Mouse (Mus musculus) embryonic facial prominence, embryonic 12.5 days (tissue): Measurements from ENCODE around the gene Vipr2. TPM values are rescaled to one million over a fixed set of nuclear protein-coding genes. Genes with fewer than 3 reads are reported as not detected.

Experiments
- ATAC-seq: fragments of 200-750 bp; cut with Nextera tagmentation; 2 replicates; pipeline ENCODE4 v1.8.0; 2017; ENCODE audit not compliant: insufficient number of reproducible peaks, insufficient read depth, low FRiP score, low TSS enrichment
- H3K27ac ChIP-seq: fragments of 300-500 bp; sonication (generic); 2 replicates; pipeline ENCODE4 v1.5.1; 2016; ENCODE audit warnings: mild to moderate bottlenecking
- H3K27me3 ChIP-seq: fragments of 300-500 bp; sonication (generic); 2 replicates; pipeline ENCODE4 v1.6.1; 2016; ENCODE audit warnings: mild to moderate bottlenecking, moderate library complexity
- H3K36me3 ChIP-seq: fragments of 300-500 bp; sonication (generic); 2 replicates; pipeline ENCODE4 v1.6.1; 2016; ENCODE audit warnings: mild to moderate bottlenecking
- H3K4me1 ChIP-seq: fragments of 300-500 bp; sonication (generic); 2 replicates; pipeline ENCODE4 v1.6.1; 2016
- H3K4me2 ChIP-seq: fragments of 300-500 bp; sonication (generic); replicated peaks from 2 replicates; pipeline ENCODE4 v1.6.1; 2016; ENCODE audit warnings: mild to moderate bottlenecking, moderate library complexity
- H3K4me3 ChIP-seq: fragments of 300-500 bp; sonication (generic); 2 replicates; pipeline ENCODE4 v1.5.1; 2016; ENCODE audit warnings: mild to moderate bottlenecking
- H3K9ac ChIP-seq: fragments of 300-500 bp; sonication (generic); 2 replicates; pipeline ENCODE4 v1.6.1; 2016; ENCODE audit warnings: mild to moderate bottlenecking, moderate library complexity
- H3K9me3 ChIP-seq: fragments of 300-500 bp; sonication (generic); 2 replicates; pipeline ENCODE4 v1.6.1; 2016; ENCODE audit warnings: mild to moderate bottlenecking, moderate library complexity
- WGBS: fragments of 180-500 bp; shearing (Covaris S2); methylation state at CpG from one replicate; pipeline ENCODE4 v1.1.7; 2016; 5-methylcytosine and 5-hydroxymethylcytosine counted together
- polyA plus RNA-seq: library from polyadenylated mRNA; unstranded; fragments of >200 nt; fragmentation: Nextera tagmentation; extraction: Ambion mirVana; gene quantifications from 2 replicates; pipeline ENCODE4 v1.2.1, GENCODE M21; 2016

The Vipr2 gene
- polyA plus RNA-seq, 1 experiment from 2014 or later = 2.1 TPM

GRCm38 (mm10) chr12:116101945-116102344 is 24.4 kb downstream of the Vipr2 start:
- Histone ChIP-seq H3K27me3 (no peaks in the 10 kb centered on the region), H3K36me3 (no peaks in the 10 kb centered on the region), H3K9me3 (no peaks in the 10 kb centered on the region), H3K27ac (no peak overlapping the region), H3K4me3 (no peak overlapping the region), H3K9ac (no peak overlapping the region), H3K4me2 (no peak overlapping the region), H3K4me1 (no peaks in the 10 kb centered on the region)
- WGBS = 90% methylated on average over 2 of the region's 2 CpGs
- no peak for ATAC-seq

- 69% methylated on average over 9 of the region's 9 CpGs for WGBS
These were observed 32.2 kb downstream of the Vipr2 start for GRCm38 (mm10) chr12:116109451-116110353.

GRCm38 (mm10) chr12:116111007-116111694 is 33.6 kb downstream of the Vipr2 start:
- H3K4me2 ChIP-seq = no peak overlapping the region
- no peaks in the 10 kb centered on the region for H3K27me3 ChIP-seq
- H3K9ac ChIP-seq = no peak overlapping the region
- H3K27ac ChIP-seq = no peak overlapping the region
- H3K36me3 ChIP-seq = no peaks in the 10 kb centered on the region
- H3K4me1 ChIP-seq = no peaks in the 10 kb centered on the region
- 80% methylated on average over 7 of the region's 7 CpGs for WGBS
- H3K9me3 ChIP-seq = no peaks in the 10 kb centered on the region
- H3K4me3 ChIP-seq = no peak overlapping the region
- no peak for ATAC-seq

More at GRCm38 (mm10) chr12:116109451-116110353, 32.2 kb downstream of the Vipr2 start:
- H3K9ac ChIP-seq = no peak overlapping the region
- ATAC-seq = no peak
- no peak overlapping the region for H3K4me2 ChIP-seq
- no peaks in the 10 kb centered on the region for H3K36me3 ChIP-seq
- no peaks in the 10 kb centered on the region for H3K27me3 ChIP-seq
- no peak overlapping the region for H3K4me3 ChIP-seq
- no peaks in the 10 kb centered on the region for H3K4me1 ChIP-seq
- no peak overlapping the region for H3K27ac ChIP-seq
- no peaks in the 10 kb centered on the region for H3K9me3 ChIP-seq

GRCm38 (mm10) chr12:116115781-116116180 is 38.3 kb downstream of the Vipr2 start:
- Histone ChIP-seq H3K4me3 (no peak overlapping the region), H3K27ac (no peak overlapping the region), H3K9me3 (no peaks in the 10 kb centered on the region), H3K4me2 (no peak overlapping the region), H3K27me3 (no peaks in the 10 kb centered on the region), H3K4me1 (no peaks in the 10 kb centered on the region), H3K36me3 (no peaks in the 10 kb centered on the region), H3K9ac (no peak overlapping the region)
- no peak for ATAC-seq
- 86% methylated on average over 2 of the region's 2 CpGs for WGBS

GRCm38 (mm10) chr12:116116455-116116854 is 38.9 kb downstream of the Vipr2 start:
- no peaks in the 10 kb centered on the region for H3K27me3 ChIP-seq
- no peak for ATAC-seq

GRCm38 (mm10) chr12:116117352-116117929 is 39.9 kb downstream of the Vipr2 start:
- H3K27me3 ChIP-seq = no peaks in the 10 kb centered on the region
- no peaks in the 10 kb centered on the region for H3K9me3 ChIP-seq
- no peak overlapping the region for H3K4me2 ChIP-seq
- H3K4me3 ChIP-seq = no peak overlapping the region
- no peak overlapping the region for H3K27ac ChIP-seq
- H3K4me1 ChIP-seq = no peaks in the 10 kb centered on the region
- no peak overlapping the region for H3K9ac ChIP-seq
- 80% methylated on average over 5 of the region's 5 CpGs for WGBS
- ATAC-seq = no peak
- H3K36me3 ChIP-seq = no peaks in the 10 kb centered on the region

More at GRCm38 (mm10) chr12:116116455-116116854, 38.9 kb downstream of the Vipr2 start:
- WGBS = 89% methylated on average over 5 of the region's 5 CpGs
- H3K4me3 ChIP-seq = no peak overlapping the region
- H3K4me1 ChIP-seq = no peaks in the 10 kb centered on the region
- no peaks in the 10 kb centered on the region for H3K36me3 ChIP-seq
- H3K9me3 ChIP-seq = no peaks in the 10 kb centered on the region
- no peak overlapping the region for H3K27ac ChIP-seq
- no peak overlapping the region for H3K9ac ChIP-seq
- no peak overlapping the region for H3K4me2 ChIP-seq

- Histone ChIP-seq H3K9me3 (no peaks in the 10 kb centered on the region), H3K9ac (no peak overlapping the region), H3K4me3 (no peak overlapping the region), H3K4me1 (no peaks in the 10 kb centered on the region), H3K4me2 (no peak overlapping the region), H3K36me3 (no peaks in the 10 kb centered on the region), H3K27ac (no peak overlapping the region), H3K27me3 (no peaks in the 10 kb centered on the region)
- WGBS = 86% methylated on average over 3 of the region's 3 CpGs
- no peak for ATAC-seq
These were observed 41.5 kb downstream of the Vipr2 start for GRCm38 (mm10) chr12:116119001-116119400.

- WGBS = 79% methylated on average over 3 of the region's 3 CpGs
- H3K4me1 ChIP-seq = no peaks in the 10 kb centered on the region
These were observed 46.3 kb downstream of the Vipr2 start for GRCm38 (mm10) chr12:116123786-116124185.

GRCm38 (mm10) chr12:116130936-116131335 is 53.4 kb downstream of the Vipr2 start:
- no peaks in the 10 kb centered on the region for H3K4me1 ChIP-seq

More at GRCm38 (mm10) chr12:116123786-116124185, 46.3 kb downstream of the Vipr2 start:
- no peak overlapping the region for H3K27ac ChIP-seq
- no peaks in the 10 kb centered on the region for H3K9me3 ChIP-seq
- ATAC-seq = no peak
- H3K36me3 ChIP-seq = no peaks in the 10 kb centered on the region
- H3K27me3 ChIP-seq = no peaks in the 10 kb centered on the region
- H3K9ac ChIP-seq = no peak overlapping the region
- no peak overlapping the region for H3K4me2 ChIP-seq
- H3K4me3 ChIP-seq = no peak overlapping the region

GRCm38 (mm10) chr12:116132909-116133308 is 55.4 kb downstream of the Vipr2 start:
- Histone ChIP-seq H3K4me3 (no peak overlapping the region), H3K4me2 (no peak overlapping the region), H3K36me3 (no peaks in the 10 kb centered on the region), H3K9me3 (no peaks in the 10 kb centered on the region), H3K4me1 (no peaks in the 10 kb centered on the region), H3K27me3 (no peaks in the 10 kb centered on the region), H3K9ac (no peak overlapping the region), H3K27ac (no peak overlapping the region)
- ATAC-seq = no peak
- 85% methylated on average over 5 of the region's 5 CpGs for WGBS

More at GRCm38 (mm10) chr12:116130936-116131335, 53.4 kb downstream of the Vipr2 start:
- Histone ChIP-seq H3K27ac (no peak overlapping the region), H3K4me3 (no peak overlapping the region), H3K36me3 (no peaks in the 10 kb centered on the region), H3K27me3 (no peaks in the 10 kb centered on the region), H3K9ac (no peak overlapping the region), H3K4me2 (no peak overlapping the region), H3K9me3 (no peaks in the 10 kb centered on the region)
- no peak for ATAC-seq
- 72% methylated on average over 7 of the region's 7 CpGs for WGBS

GRCm38 (mm10) chr12:116135906-116136305 is 58.4 kb downstream of the Vipr2 start:
- Histone ChIP-seq H3K4me2 (no peak overlapping the region), H3K36me3 (no peaks in the 10 kb centered on the region), H3K9me3 (no peaks in the 10 kb centered on the region), H3K4me3 (no peak overlapping the region), H3K4me1 (no peaks in the 10 kb centered on the region), H3K27me3 (no peaks in the 10 kb centered on the region), H3K9ac (no peak overlapping the region), H3K27ac (no peak overlapping the region)
- no peak for ATAC-seq
- WGBS = 93% methylated on average over 4 of the region's 4 CpGs
